Mouse (Mus musculus) C2C12 (cell line): ENCODE results near the gene Slc22a22. TPM values are rescaled to one million over a fixed set of nuclear protein-coding genes. Genes with fewer than 3 reads are reported as not detected.

Source experiments
- H3K27me3 ChIP-seq: one replicate; pipeline ENCODE4 v1.6.1; 2011; ENCODE audit not compliant: control insufficient read depth, insufficient read depth, insufficient read length
- H3K36me3 ChIP-seq: one replicate; pipeline ENCODE4 v1.6.1; 2011; ENCODE audit not compliant: control insufficient read depth, insufficient read depth
- H3K4me3 ChIP-seq: one replicate; pipeline ENCODE4 v1.5.1; 2011; ENCODE audit warnings: mild to moderate bottlenecking, control low read depth; ENCODE audit not compliant: poor library complexity, insufficient read depth, severe bottlenecking
- H3K79me2 ChIP-seq: one replicate; pipeline ENCODE4 v1.6.1; 2011; ENCODE audit not compliant: control insufficient read depth, insufficient read depth
- H3K79me3 ChIP-seq: one replicate; pipeline ENCODE4 v1.6.1; 2011; ENCODE audit warnings: low read depth, control low read depth
- H3ac ChIP-seq: one replicate; pipeline ENCODE3; 2011; ENCODE audit warnings: low read depth; ENCODE audit not compliant: control insufficient read depth, insufficient read length
- CEBPB ChIP-seq: IDR thresholded peaks from one replicate; pipeline ENCODE4 v1.6.1; 2011; ENCODE audit warnings: low read depth, mild to moderate bottlenecking, control low read depth, moderate library complexity
- CTCF ChIP-seq: IDR thresholded peaks from one replicate; pipeline ENCODE4 v1.5.1; 2011; ENCODE audit not compliant: control insufficient read depth, insufficient read depth, insufficient read length
- FOSL1 ChIP-seq: IDR thresholded peaks from one replicate; pipeline ENCODE4 v1.8.0; 2011; ENCODE audit warnings: mild to moderate bottlenecking, low read length; ENCODE audit not compliant: poor library complexity, insufficient read depth, severe bottlenecking
- MAX ChIP-seq: IDR thresholded peaks from one replicate; pipeline ENCODE4 v1.6.1; 2011; ENCODE audit warnings: mild to moderate bottlenecking, control low read depth
- MYOD1 ChIP-seq: IDR thresholded peaks from one replicate; pipeline ENCODE4 v1.6.1; 2011; ENCODE audit warnings: low read depth; ENCODE audit not compliant: control insufficient read depth, insufficient read length
- MYOG ChIP-seq: IDR thresholded peaks from one replicate; pipeline ENCODE4 v1.6.1; 2011; ENCODE audit not compliant: control insufficient read depth, insufficient read length; ENCODE audit errors: extremely low read depth
- USF1 ChIP-seq: IDR thresholded peaks from one replicate; pipeline ENCODE4 v1.6.1; 2011; ENCODE audit warnings: low read depth, mild to moderate bottlenecking, control low read depth, moderate library complexity
- polyA plus RNA-seq: library from polyadenylated mRNA; unstranded; fragments of >200 nt; fragmentation: generic; extraction: Trizol; gene quantifications from one replicate; pipeline ENCODE4 v1.2.1, GENCODE M21; 2012; ENCODE audit warnings: missing spikeins

The Slc22a22 gene
- polyA plus RNA-seq, 1 experiment, result not detected

DNA sequence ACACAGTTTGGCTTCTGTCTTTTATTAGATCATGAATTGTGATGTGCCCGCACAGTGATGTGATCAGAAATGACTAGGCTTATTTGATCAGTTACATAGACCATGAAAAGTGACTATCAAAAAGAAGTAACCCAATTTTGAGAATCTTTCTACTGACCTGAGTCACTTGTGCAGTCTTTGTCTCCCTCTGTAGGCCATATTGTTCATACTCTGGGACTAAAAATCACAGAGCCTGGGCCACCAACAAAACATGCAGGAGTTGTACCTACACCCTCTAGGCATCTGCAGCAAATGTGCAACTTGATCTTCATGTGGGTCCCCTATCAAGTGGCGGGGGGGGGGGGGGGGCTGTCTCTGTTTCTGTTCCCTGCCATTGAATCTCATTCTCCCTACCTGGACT lies 68.9 kb downstream of the Slc22a22 start:
- H3K36me3 ChIP-seq, result no peaks in the 10 kb centered on the region
- H3K27me3 ChIP-seq, result no peaks in the 10 kb centered on the region
- H3K4me3 ChIP-seq, result no peak overlapping the region
- no peaks in the 10 kb centered on the region for H3K79me2 ChIP-seq
- TF ChIP-seq FOSL1, result no peak
- TF ChIP-seq CTCF, result peak; percentile 5
- H3ac ChIP-seq, result no peak overlapping the region
- H3K79me3 ChIP-seq, result no peaks in the 10 kb centered on the region

DNA sequence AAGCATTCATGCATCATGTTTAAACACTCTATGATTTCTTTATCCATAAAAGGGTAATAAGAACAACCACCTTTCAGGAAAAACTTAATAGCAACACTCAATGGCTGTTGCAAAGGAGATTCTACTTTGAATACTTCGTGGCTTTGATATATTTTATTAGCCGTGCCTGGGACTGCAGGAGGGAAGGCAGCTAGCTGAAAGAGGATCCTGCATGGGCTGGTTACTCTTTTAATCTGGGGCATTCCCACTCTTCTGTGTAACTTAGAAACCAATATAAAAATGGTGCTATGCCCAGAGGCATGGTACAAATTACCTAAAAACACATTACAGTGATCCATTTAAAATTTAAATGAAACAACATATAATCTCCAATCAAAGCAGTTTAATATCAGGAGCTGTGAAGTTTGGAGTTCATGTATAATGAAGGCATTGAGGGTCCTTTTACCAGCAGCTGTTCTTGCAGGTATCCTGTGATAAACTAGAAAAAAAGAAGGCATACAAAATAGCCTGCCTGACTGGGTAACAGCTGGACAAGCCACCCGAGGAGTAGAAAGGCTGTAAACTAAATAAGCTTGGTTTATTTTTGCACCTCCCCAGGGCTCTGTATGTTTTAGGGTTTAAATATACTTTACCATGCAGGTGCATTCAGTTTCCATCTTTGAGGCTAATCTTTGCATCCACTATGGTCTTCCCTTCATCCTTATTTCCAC lies 78.8 kb downstream of the Slc22a22 start:
- Histone ChIP-seq H3K27me3 (no peaks in the 10 kb centered on the region), H3K4me3 (no peak overlapping the region), H3K79me3 (no peaks in the 10 kb centered on the region), H3K79me2 (no peaks in the 10 kb centered on the region), H3ac (no peak overlapping the region), H3K36me3 (no peaks in the 10 kb centered on the region)
- TF ChIP-seq MAX (no peak), CTCF (no peak), USF1 (no peak), MYOD1 (no peak), MYOG (no peak), CEBPB (no peak), FOSL1 (no peak)

DNA sequence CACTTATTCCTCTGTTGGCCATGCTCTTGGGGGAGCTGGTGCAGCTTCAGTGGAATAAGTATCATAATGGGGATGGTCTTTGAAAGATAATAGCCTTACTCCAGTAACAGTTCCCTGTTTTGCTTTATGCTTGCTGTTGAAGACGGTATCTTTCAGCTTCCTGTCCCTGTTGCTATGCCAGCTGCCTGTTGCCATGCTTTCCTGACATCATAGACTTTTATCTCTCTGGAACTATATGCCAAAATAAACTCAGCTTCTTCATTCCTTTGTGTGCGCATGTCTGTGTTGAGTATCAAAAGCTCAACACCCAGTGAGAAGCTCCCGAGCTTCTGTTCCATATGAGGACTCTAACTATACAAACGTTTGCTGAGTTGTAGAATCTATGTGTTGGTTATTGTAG lies 83.4 kb downstream of the Slc22a22 start:
- TF ChIP-seq MYOG, result no peak
- TF ChIP-seq MYOD1, result no peak
- no peak for TF ChIP-seq USF1
- no peak for TF ChIP-seq MAX
- no peak for TF ChIP-seq CEBPB
- no peak for TF ChIP-seq FOSL1
- no peak for TF ChIP-seq CTCF
- H3ac ChIP-seq, result no peak overlapping the region
- H3K36me3 ChIP-seq, result no peaks in the 10 kb centered on the region
- H3K79me2 ChIP-seq, result no peaks in the 10 kb centered on the region
- H3K4me3 ChIP-seq, result no peak overlapping the region
- no peaks in the 10 kb centered on the region for H3K79me3 ChIP-seq
- no peaks in the 10 kb centered on the region for H3K27me3 ChIP-seq

DNA sequence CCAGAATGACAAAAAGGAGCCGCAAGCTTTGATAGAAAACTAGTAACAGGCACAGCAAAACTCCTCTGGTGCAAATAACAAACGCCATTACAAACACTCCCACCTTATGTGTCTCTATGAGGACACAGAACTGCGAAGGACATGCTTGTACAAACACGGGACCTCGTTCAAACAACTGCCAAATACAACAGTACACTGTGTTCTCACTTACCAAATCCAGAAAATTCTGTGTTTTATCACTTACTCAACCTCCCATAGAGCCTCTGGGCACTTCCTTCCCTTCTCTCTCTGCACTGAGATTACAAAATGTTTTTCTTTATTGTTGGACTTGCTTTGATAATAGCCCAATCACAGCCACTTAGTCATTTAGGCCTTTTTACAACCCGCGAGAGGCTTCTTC lies 97.0 kb downstream of the Slc22a22 start:
- Histone ChIP-seq H3K27me3 (peaks cover 3% of the 10 kb centered on the region), H3K4me3 (no peak overlapping the region), H3K79me2 (no peaks in the 10 kb centered on the region), H3ac (no peak overlapping the region), H3K79me3 (no peaks in the 10 kb centered on the region), H3K36me3 (no peaks in the 10 kb centered on the region)
- TF ChIP-seq MYOG (no peak), CEBPB (no peak), CTCF (no peak), MAX (no peak), MYOD1 (no peak), FOSL1 (no peak)

DNA sequence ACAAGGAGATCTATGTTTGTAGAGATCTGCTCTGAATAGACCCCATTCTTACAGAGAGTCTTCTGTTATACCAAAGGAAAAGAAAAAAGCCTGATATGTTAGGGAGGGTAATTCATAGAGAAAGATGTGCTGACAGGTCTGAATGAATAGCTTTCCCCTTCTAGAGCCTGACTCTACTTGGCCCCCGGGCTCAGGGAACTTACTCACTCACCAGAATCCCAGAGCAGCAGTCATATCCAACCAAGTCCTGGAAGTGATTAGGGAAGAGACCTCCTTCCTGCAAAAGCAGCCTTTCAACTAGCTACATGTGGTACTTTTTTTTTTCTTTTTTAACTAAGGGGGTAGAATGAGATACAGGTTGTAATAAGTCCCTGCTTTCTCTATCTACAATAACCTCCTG lies 111.0 kb downstream of the Slc22a22 start:
- Histone ChIP-seq H3K36me3 (no peaks in the 10 kb centered on the region), H3ac (no peak overlapping the region), H3K27me3 (no peaks in the 10 kb centered on the region), H3K79me3 (no peaks in the 10 kb centered on the region), H3K4me3 (no peak overlapping the region), H3K79me2 (no peaks in the 10 kb centered on the region)
- TF ChIP-seq MYOD1 (no peak), USF1 (no peak), MAX (no peak), CEBPB (no peak), FOSL1 (no peak), MYOG (no peak), CTCF (no peak)

DNA sequence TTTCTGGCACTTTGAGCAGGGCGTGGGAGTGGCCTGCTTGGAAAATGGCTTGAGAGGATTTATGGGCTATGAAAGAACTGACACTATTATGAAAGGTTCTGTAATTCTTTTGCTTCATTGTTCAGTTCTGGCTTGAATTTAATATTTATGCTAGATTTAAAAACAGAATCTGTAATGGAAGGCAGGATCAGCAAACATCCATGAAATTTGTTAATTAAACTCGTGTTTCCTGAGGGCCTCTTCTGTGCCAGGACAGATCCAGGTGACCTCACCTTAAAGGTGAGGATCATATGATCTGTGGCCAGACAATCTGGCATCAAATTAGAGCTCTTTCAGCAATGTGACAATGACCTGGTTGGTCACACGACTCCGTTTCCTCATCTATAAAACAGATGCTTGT lies 122.1 kb downstream of the Slc22a22 start:
- H3ac ChIP-seq, result no peak overlapping the region

More for the DNA sequence above, 122.1 kb downstream of the Slc22a22 start:
- TF ChIP-seq USF1, result no peak
- TF ChIP-seq CTCF, result no peak
- TF ChIP-seq MYOD1, result no peak
- TF ChIP-seq MYOG, result no peak
- no peak for TF ChIP-seq CEBPB
- no peak for TF ChIP-seq MAX
- TF ChIP-seq FOSL1, result no peak
- no peaks in the 10 kb centered on the region for H3K79me3 ChIP-seq
- H3K79me2 ChIP-seq, result no peaks in the 10 kb centered on the region
- H3K27me3 ChIP-seq, result no peaks in the 10 kb centered on the region
- no peaks in the 10 kb centered on the region for H3K36me3 ChIP-seq
- H3K4me3 ChIP-seq, result no peak overlapping the region
